Mouse (Mus musculus) heart, embryonic 16.5 days (tissue): Measurements from ENCODE around the gene Six2. TPM values are rescaled to one million over a fixed set of nuclear protein-coding genes. Genes with fewer than 3 reads are reported as not detected.

Experiments
- ATAC-seq: fragments of 200-750 bp; cut with Nextera tagmentation; replicated peaks from 2 replicates; pipeline ENCODE4 v1.8.0; 2017; ENCODE audit warnings: moderate number of reproducible peaks; ENCODE audit not compliant: insufficient read depth, low FRiP score; ENCODE audit errors: extremely low read depth
- H3K27ac ChIP-seq: fragments of 300-500 bp; sonication (generic); 2 replicates; pipeline ENCODE4 v1.5.1; 2014; ENCODE audit warnings: mild to moderate bottlenecking, low read length, control low read depth, moderate library complexity
- H3K27me3 ChIP-seq: fragments of 300-500 bp; sonication (generic); 2 replicates; pipeline ENCODE4 v1.6.1; 2014; ENCODE audit warnings: low read length, mixed read lengths; ENCODE audit not compliant: control insufficient read depth, insufficient read depth
- H3K36me3 ChIP-seq: fragments of 300-500 bp; sonication (generic); 2 replicates; pipeline ENCODE4 v1.6.1; 2014; ENCODE audit not compliant: control insufficient read depth, insufficient read depth
- H3K4me1 ChIP-seq: fragments of 300-500 bp; sonication (generic); 2 replicates; pipeline ENCODE4 v1.6.1; 2014; ENCODE audit warnings: low read length, mixed read lengths; ENCODE audit not compliant: control insufficient read depth, insufficient read depth
- H3K4me2 ChIP-seq: fragments of 300-500 bp; sonication (generic); 2 replicates; pipeline ENCODE4 v1.6.1; 2014; ENCODE audit warnings: low read depth, mild to moderate bottlenecking, control low read depth, low read length
- H3K4me3 ChIP-seq: fragments of 300-500 bp; sonication (generic); 2 replicates; pipeline ENCODE4 v1.5.1; 2014; ENCODE audit warnings: mild to moderate bottlenecking, control low read depth, low read length
- H3K9ac ChIP-seq: fragments of 300-500 bp; sonication (generic); 2 replicates; pipeline ENCODE4 v1.6.1; 2014; ENCODE audit warnings: low read length, control low read depth
- H3K9me3 ChIP-seq: fragments of 300-500 bp; sonication (generic); replicated peaks from 2 replicates; pipeline ENCODE4 v1.6.1; 2016; ENCODE audit warnings: low read length; ENCODE audit not compliant: control insufficient read depth
- WGBS: fragments of 180-500 bp; shearing (Covaris S2); extraction: QIAGEN DNeasy Blood & Tissue Kit; methylation state at CpG from one replicate; pipeline ENCODE4 v1.1.7; 2014; 5-methylcytosine and 5-hydroxymethylcytosine counted together
- polyA plus RNA-seq: library from polyadenylated mRNA; unstranded; fragments of >200 nt; fragmentation: Nextera tagmentation; extraction: Ambion mirVana; gene quantifications from 2 replicates; pipeline ENCODE4 v1.2.1, GENCODE M21; 2015

The Six2 gene
- 0.62 and 1.0 TPM in 2 replicates for polyA plus RNA-seq

DNA sequence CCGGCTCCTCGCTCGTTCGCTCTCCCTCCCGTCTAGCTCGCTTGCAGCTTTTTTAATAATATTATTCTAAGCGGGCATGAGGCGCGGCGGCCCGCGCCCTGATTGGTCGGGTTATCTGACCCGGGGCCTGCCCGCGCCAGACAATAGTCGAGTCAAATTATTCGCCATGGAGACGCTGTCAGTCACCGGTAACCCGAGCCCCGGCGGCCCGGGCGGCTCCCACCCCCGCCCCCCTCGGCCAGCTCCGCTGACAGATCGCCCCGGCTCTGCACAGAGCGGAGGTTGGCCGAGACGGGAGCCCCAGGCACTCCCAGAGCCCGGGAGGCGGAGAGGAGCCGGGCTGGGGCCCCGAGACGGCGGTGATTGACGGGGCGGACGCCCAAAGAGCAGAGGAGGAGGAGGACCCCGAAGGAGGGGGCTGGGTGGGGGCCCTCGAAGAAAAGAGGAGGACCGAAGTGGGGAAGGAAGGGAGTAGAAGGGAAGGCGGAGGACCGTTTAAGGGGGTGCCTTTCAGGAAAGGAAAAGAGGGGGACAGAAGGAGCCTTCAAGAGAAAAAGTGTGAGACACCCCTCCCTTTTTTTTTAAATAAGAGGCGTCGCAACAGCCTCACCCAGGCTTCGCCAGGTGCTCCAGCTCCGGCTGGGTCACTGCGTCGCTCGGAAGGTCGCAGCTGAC, at the start of gene Six2:
Gene Six2, minus strand, starts transcription at position 39 of the 675 bp plus-strand sequence.
- H3K4me3 ChIP-seq, result peak within 1 kb of the TSS; percentile 62
- peaks cover 87% of the 10 kb centered on the region for H3K27me3 ChIP-seq
- peak; percentile 87 for ATAC-seq
- no peak within 1 kb of the TSS for H3K27ac ChIP-seq
- H3K36me3 ChIP-seq, result no peaks in the 10 kb centered on the region
- peak within 1 kb of the TSS; percentile 52 for H3K9ac ChIP-seq
- peaks cover 22% of the 10 kb centered on the region for H3K4me1 ChIP-seq
- WGBS, result under 1% methylated on average over 55 of the region's 55 CpGs
- peak within 1 kb of the TSS; percentile 90 for H3K4me2 ChIP-seq
- no peaks in the 10 kb centered on the region for H3K9me3 ChIP-seq

DNA sequence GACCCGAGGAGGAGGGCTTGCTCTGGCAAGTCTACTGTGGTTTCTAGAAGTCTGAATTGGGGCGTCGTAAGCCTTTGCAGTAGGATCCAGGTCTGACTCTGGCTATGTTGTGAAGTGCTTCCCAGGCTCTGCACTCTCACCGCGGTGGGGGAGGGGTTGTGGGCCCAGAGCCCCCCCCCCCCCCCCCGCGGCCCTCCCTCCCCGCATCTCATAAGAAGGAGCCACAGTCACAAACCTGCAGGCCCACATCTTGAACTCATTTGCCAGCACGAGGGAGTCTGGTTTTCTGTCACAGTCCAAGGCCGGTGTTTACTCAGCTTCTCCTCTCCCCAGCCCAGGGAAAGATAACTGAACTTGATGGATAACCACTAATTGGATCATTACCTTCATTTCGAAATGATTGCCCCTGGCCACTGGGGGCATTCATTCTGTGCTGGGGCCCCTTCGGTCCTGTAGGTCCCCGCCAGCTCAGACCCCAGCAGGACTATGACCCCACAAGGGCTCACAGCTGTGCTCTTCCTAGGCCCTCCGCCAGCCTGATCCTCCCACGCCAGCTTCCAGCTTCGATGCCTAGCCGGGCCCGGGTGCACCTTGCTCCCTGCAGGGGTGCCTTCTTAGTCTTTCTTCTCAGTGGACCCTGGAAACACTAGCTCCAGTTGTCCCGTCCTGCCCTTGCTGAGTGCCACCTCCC, 49.2 kb upstream of the Six2 start:
- Histone ChIP-seq H3K27me3 (no peaks in the 10 kb centered on the region), H3K4me2 (no peak overlapping the region), H3K27ac (no peak overlapping the region), H3K9ac (no peak overlapping the region), H3K9me3 (no peaks in the 10 kb centered on the region), H3K4me3 (no peak overlapping the region), H3K36me3 (no peaks in the 10 kb centered on the region), H3K4me1 (no peaks in the 10 kb centered on the region)
- WGBS, result 50% methylated on average over 18 of the region's 19 CpGs
- ATAC-seq, result no peak

DNA sequence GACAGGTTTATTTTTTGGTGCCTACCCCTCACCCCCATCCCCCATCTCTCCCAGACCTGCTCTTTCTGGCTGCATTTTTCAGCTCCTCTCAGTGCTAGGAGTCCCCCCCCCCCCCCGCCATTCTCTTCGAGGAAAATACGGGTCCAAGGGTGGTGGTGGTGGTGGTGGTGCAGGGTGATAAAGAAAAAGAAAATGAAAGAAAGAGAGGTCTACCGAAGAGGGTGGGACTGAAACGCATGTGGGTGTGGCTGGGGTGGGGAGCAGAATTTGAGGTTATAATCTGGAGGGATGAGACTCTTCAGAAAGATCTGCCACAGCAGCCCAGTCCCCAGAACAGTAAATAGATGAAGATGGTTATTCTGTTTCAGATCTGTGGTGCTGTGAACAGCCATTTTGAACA, 43.3 kb upstream of the Six2 start:
- no peak overlapping the region for H3K27ac ChIP-seq

DNA sequence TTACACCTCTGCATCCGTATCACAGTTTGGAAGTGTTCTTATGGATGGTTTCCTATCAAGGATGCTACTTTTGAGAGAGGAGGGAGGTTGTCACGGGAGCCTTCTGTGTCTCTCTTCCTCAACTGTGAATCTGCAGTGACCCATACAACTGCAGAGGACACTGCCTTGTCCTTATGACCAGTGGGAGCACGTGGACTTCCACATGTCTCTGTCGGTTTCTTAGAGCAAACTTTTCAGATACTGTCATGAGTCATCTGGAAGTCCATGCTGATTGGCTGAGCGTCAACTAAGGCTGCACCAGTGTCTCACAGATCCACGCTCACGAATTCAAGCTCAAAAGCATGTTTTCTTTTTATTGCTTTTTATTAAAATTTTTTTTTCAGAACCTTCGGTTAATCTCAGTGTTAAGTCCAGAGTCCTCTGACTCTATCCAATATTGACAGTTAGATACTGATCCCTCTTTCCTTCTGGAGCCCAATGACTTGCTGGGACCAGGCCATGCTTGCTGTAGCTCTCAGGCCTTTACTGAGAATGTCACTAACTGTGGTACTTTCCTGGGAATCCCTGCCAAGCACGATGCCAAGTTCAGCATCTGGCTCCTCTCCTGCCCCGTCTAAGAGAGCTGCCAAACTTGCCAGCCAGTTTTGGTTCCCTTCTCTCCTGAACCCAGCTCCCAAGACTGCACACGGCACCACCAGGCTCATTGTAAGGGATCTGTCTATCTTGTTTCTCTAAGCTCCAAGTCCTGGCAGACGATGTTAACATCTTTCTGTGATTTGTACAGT, 42.3 kb upstream of the Six2 start:
- H3K9me3 ChIP-seq, result no peaks in the 10 kb centered on the region
- H3K4me1 ChIP-seq, result peaks cover 4% of the 10 kb centered on the region
- 71% methylated on average over 12 of the region's 12 CpGs for WGBS
- H3K27ac ChIP-seq, result no peak overlapping the region
- no peak overlapping the region for H3K9ac ChIP-seq
- H3K4me2 ChIP-seq, result no peak overlapping the region
- no peak for ATAC-seq
- no peaks in the 10 kb centered on the region for H3K36me3 ChIP-seq
- no peaks in the 10 kb centered on the region for H3K27me3 ChIP-seq
- no peak overlapping the region for H3K4me3 ChIP-seq

More for the DNA sequence above, 43.3 kb upstream of the Six2 start:
- Histone ChIP-seq H3K4me1 (peaks cover 4% of the 10 kb centered on the region), H3K4me2 (no peak overlapping the region), H3K4me3 (no peak overlapping the region), H3K27me3 (no peaks in the 10 kb centered on the region), H3K36me3 (no peaks in the 10 kb centered on the region), H3K9ac (no peak overlapping the region), H3K9me3 (no peaks in the 10 kb centered on the region)
- no peak for ATAC-seq
- 86% methylated on average over 5 of the region's 5 CpGs for WGBS

DNA sequence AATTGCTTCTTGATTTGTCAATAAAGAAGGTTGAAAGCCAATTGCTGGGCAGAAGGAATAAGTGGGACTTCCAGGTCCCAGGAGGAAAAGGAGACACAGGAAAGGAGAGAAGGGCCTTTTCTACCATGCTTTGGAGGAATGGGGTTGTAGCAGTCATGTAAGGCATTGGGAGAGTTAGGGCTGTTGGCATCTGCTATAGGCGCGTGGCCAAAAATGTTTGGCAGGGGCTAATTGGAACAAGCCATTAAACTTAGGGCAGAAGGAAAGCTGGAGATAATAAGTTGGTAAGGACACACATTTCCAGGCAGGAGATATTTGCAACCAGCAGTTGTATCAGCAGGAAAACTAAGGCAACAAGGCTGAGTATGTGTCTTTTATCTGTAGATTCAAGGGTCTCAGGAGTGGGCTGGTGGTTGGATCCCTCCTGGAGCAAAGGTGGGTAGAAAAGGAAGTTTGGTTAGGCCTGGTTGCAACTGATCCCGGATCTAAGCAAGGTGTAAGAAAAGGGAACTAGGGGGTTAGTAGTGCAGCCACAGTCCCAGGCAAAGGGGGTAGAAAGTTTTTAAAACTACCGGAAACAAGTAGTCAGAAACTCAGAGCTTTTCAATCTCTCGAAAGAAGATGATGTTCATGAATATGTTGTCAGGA, 40.1 kb upstream of the Six2 start:
- 77% methylated on average over 5 of the region's 5 CpGs for WGBS

DNA sequence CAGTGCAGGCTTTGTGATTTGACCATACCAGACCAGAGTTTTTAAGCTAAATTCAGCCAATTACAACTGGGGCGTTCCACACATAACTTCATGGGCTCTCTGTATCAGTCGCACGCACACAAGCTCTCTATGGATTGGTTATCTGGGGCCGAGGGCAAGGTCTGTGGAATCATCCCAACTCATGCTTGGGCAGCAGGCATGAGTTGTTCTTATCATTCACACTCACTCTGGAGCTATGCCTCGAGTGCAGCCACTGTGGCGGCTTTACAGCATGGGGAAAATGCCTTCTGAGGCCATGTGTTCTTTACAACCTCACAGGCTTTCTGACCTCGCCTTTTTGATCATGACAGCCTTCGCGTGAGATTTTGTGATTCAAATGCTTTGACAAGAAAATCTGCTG, 37.9 kb upstream of the Six2 start:
- no peak overlapping the region for H3K9ac ChIP-seq
- 58% methylated on average over 9 of the region's 9 CpGs for WGBS
- H3K9me3 ChIP-seq, result no peaks in the 10 kb centered on the region
- no peak overlapping the region for H3K4me2 ChIP-seq
- ATAC-seq, result peak; percentile 60
- no peaks in the 10 kb centered on the region for H3K27me3 ChIP-seq
- no peaks in the 10 kb centered on the region for H3K36me3 ChIP-seq
- no peak overlapping the region for H3K4me3 ChIP-seq
- peaks cover 10% of the 10 kb centered on the region for H3K4me1 ChIP-seq
- no peak overlapping the region for H3K27ac ChIP-seq

More for the DNA sequence above, 40.1 kb upstream of the Six2 start:
- no peak; the same call in 1 of the 2 replicates for ATAC-seq
- Histone ChIP-seq H3K36me3 (no peaks in the 10 kb centered on the region), H3K4me3 (no peak overlapping the region), H3K9ac (no peak overlapping the region), H3K27ac (no peak overlapping the region), H3K9me3 (no peaks in the 10 kb centered on the region), H3K27me3 (no peaks in the 10 kb centered on the region), H3K4me1 (peaks cover 5% of the 10 kb centered on the region), H3K4me2 (no peak overlapping the region)

DNA sequence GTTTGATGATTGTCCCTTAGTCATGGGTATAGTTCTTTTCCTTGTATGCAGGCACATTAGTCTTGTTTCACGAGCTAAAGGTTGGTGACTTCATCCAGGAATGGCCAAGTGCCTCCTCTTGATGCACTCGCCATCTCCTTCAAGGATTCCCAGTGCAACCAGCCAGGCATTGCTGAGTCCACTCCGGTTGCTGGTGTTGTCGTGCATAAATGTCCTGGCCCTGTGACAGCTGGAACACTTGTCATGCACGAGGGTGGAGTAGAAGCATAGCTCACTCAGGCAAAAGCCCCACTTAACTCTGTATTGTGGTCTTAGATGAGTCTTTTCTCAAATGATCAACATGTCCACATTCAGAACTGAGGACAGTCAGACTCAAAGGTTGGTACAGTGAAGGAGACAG, 35.1 kb upstream of the Six2 start:
- Histone ChIP-seq H3K4me2 (no peak overlapping the region), H3K9ac (no peak overlapping the region), H3K9me3 (no peaks in the 10 kb centered on the region), H3K4me3 (no peak overlapping the region), H3K4me1 (peaks cover 10% of the 10 kb centered on the region), H3K36me3 (no peaks in the 10 kb centered on the region), H3K27me3 (no peaks in the 10 kb centered on the region), H3K27ac (no peak overlapping the region)
- 0 out of 2 replicates have a peak, but pooled peaks have one; percentile 18 for ATAC-seq
- WGBS, result 56% methylated on average over 5 of the region's 5 CpGs

DNA sequence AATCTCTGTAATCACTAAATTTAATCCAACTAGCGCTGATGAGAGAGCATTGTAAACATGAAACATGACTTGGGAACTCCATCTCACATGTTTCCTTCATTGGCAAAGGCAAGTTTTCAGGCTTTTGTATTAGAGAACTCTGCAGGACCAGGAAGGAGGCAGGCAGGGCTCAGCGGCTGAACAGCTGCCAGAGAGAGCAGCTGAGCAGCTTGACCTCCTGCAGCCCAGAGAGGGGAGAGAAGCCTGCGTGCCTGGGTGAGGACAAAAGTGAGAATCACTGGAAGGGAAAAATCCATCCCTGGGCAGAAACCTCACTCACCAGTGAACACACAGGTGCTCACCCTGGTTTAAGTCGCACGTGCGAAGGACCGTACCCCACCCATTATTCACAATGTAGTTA, 29.2 kb upstream of the Six2 start:
- Histone ChIP-seq H3K4me1 (no peaks in the 10 kb centered on the region), H3K27ac (no peak overlapping the region), H3K4me3 (no peak overlapping the region), H3K27me3 (peaks cover 5% of the 10 kb centered on the region; the same call in 1 of the 2 replicates), H3K4me2 (no peak overlapping the region), H3K9ac (no peak overlapping the region), H3K36me3 (no peaks in the 10 kb centered on the region), H3K9me3 (no peaks in the 10 kb centered on the region)
- ATAC-seq, result no peak
- WGBS, result 67% methylated on average over 7 of the region's 7 CpGs
